Mouse (Mus musculus) kidney, adult 10 weeks (tissue): ENCODE measurements around the gene Zfp143. TPM values are rescaled to one million over a fixed set of nuclear protein-coding genes. Genes with fewer than 3 reads are reported as not detected.

ENCODE experiments used
- polyA plus RNA-seq: library from polyadenylated mRNA; stranded (reverse); fragments of 350-450 nt; fragmentation: Illumina TruSeq; extraction: RNeasy Lipid Tissue Mini Kit (QIAGEN cat#74804); gene quantifications from one replicate; pipeline ENCODE4 v1.2.3, GENCODE M21; 2014; ENCODE audit warnings: low read depth, low replicate concordance

The Zfp143 gene
- 14.7 TPM for polyA plus RNA-seq

DNA sequence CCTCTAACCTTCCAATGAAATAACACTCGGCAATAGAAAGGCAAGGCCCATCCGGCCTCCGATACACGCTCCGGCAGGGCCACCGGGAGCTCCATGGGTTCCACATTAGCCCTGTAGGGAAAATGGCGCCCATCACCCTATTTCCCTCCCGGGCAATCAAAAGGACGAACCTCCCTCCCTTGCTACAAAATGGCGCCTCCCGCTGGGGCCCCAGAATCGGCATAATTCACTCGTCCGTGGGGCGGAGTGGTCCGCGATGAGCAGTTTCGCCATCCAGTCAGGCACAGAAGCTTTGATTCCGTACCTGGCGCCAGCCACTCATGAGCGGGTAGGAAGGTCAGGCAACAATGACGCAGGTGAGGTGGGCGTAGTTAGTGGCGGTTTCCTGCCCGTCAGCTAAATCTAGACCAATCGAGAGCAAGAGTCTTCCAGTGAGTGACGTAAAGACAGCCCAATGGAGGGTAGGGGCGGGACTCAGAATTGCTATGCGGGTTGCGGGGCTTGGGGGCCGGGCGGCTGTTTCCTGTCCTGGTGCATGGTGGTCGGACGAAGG, at the start of gene Zfp143:
Gene Zfp143 (plus strand): TSS at position 19 of the 553 bp plus-strand sequence.

DNA sequence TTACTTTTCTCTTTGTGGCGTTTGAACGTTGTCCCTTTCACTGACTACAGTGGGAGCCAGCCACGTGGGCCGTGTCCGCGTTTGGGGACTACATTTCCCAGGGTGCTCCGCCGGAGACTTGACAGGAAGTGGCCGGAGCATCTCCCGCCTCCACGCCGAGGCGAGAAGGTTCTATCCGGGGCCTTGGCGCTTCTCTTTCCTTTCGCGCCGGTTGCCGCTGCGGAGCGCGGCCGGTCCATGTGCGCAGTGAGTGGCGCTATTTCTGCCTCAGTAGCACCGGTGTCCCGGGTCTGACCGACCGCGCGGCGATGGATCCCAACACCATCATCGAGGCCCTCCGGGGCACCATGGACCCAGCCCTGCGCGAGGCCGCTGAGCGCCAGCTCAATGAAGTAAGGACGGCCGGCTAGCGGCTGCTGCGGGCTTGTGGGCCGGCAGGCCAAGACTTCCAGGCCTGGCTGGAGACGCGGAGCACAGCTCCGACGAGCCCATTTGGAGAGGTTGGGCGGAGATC, 42.8 kb upstream of the Zfp143 start, which contains the start of gene Ipo7:
Gene Ipo7 (plus strand): TSS at position 158 of the 514 bp plus-strand sequence.

GRCm38 (mm10) chr7:110121516-110122288, 60.7 kb downstream of the Zfp143 start, which contains the start of gene Wee1:
Gene Wee1 (plus strand): TSS chr7:110122046.

Other genes starting within 250 kb of the Zfp143 start
- not detected for gene Scube2, start 195.5 kb upstream of the Zfp143 start, polyA plus RNA-seq
- gene Dennd5a, start 100.7 kb upstream of the Zfp143 start, polyA plus RNA-seq: 48.7 TPM
- gene Tmem41b, start 74.3 kb upstream of the Zfp143 start, polyA plus RNA-seq: 124 TPM
- gene Ipo7, start 42.9 kb upstream of the Zfp143 start, polyA plus RNA-seq: 230 TPM
- 17.8 TPM for gene Wee1, start 60.8 kb downstream of the Zfp143 start, polyA plus RNA-seq
- gene Swap70, start 160.5 kb downstream of the Zfp143 start, polyA plus RNA-seq: 29.3 TPM